Mouse (Mus musculus) brain, adult 10 weeks (tissue): ENCODE measurements around the gene Smim20. TPM values are rescaled to one million over a fixed set of nuclear protein-coding genes. Genes with fewer than 3 reads are reported as not detected.

Source experiments
- polyA plus RNA-seq: library from polyadenylated mRNA; stranded (reverse); fragments of 350-450 nt; fragmentation: Illumina TruSeq; extraction: RNeasy Lipid Tissue Mini Kit (QIAGEN cat#74804); gene quantifications from one replicate; pipeline ENCODE4 v1.2.3, GENCODE M21; 2015; ENCODE audit warnings: low read depth, low replicate concordance

The Smim20 gene
- polyA plus RNA-seq = 70.8 TPM

GRCm38 (mm10) chr5:53266931-53267853 lies at the start of gene Smim20:
Gene Smim20 (plus strand): TSS chr5:53267083.

Other genes with a start within 250 kb of the Smim20 start
- not detected for gene Slc34a2, start 229.0 kb upstream of the Smim20 start, polyA plus RNA-seq
- gene Sel1l3, start 53.2 kb upstream of the Smim20 start, polyA plus RNA-seq = 35.8 TPM
- 18.2 TPM for gene Rbpj, start 199.1 kb downstream of the Smim20 start, polyA plus RNA-seq